Mouse (Mus musculus) spleen, adult 2 months (tissue): ENCODE measurements around the gene Spout1. TPM values are rescaled to one million over a fixed set of nuclear protein-coding genes. Genes with fewer than 3 reads are reported as not detected.

Experiments used
- DNase-seq, 2 experiments: peaks; one replicate each; pipeline versions ENCODE4 v3.0.0 to v3.0.0-alpha.2; 2012 to 2021; ENCODE audit warnings: low spot score in 2 of 2, low read depth in 1 of 2
- H3K27ac ChIP-seq: fragments of 200-500 bp; 2 replicates; pipeline ENCODE4 v1.5.1; 2012; ENCODE audit warnings: low read length, inconsistent platforms; ENCODE audit not compliant: insufficient read depth
- H3K27me3 ChIP-seq: fragments of 200-500 bp; 2 replicates; pipeline ENCODE4 v1.6.1; 2012; ENCODE audit warnings: mild to moderate bottlenecking, moderate library complexity, low read length, inconsistent platforms; ENCODE audit not compliant: control insufficient read depth, insufficient read depth
- H3K36me3 ChIP-seq: fragments of 200-500 bp; 2 replicates; pipeline ENCODE4 v1.6.1; 2012; ENCODE audit warnings: mild to moderate bottlenecking, low read length, inconsistent platforms; ENCODE audit not compliant: control insufficient read depth, insufficient read depth
- H3K4me1 ChIP-seq: fragments of 200-500 bp; 2 replicates; pipeline ENCODE4 v1.6.1; 2011; ENCODE audit warnings: inconsistent platforms; ENCODE audit not compliant: control insufficient read depth, insufficient read depth, insufficient read length
- H3K4me3 ChIP-seq: fragments of 200-500 bp; 2 replicates; pipeline ENCODE4 v1.5.1; 2011; ENCODE audit warnings: mild to moderate bottlenecking, inconsistent platforms; ENCODE audit not compliant: insufficient read depth, insufficient read length; ENCODE audit errors: extremely low read depth
- CTCF ChIP-seq: fragments of 200-500 bp; IDR thresholded peaks from 2 replicates; pipeline ENCODE4 v1.5.1; 2011; ENCODE audit warnings: mild to moderate bottlenecking, inconsistent platforms; ENCODE audit not compliant: insufficient read depth, insufficient read length, insufficient replicate concordance; ENCODE audit errors: extremely low read depth
- POLR2A ChIP-seq: fragments of 200-500 bp; IDR thresholded peaks from 2 replicates; pipeline ENCODE4 v1.6.1; 2011; ENCODE audit warnings: low read depth, low read length, inconsistent platforms
- WGBS: fragments of 180-500 bp; shearing (Covaris S2); methylation state at CpG from one replicate; pipeline ENCODE4 v1.1.7; 2018; 5-methylcytosine and 5-hydroxymethylcytosine counted together
- polyA plus RNA-seq: library from polyadenylated mRNA; depleted of rRNA; stranded (reverse); fragments of >200 nt; gene quantifications from 2 replicates; pipeline ENCODE4 v1.2.3, GENCODE M21; 2012

The Spout1 gene
- polyA plus RNA-seq, 1 experiment = 19.1 TPM

- H3K27ac ChIP-seq = no peak overlapping the region
- no peak overlapping the region for H3K4me3 ChIP-seq
These were observed 22.2 kb upstream of the Spout1 start for GRCm38 (mm10) chr2:30200388-30200925.

GRCm38 (mm10) chr2:30199984-30200383 lies 21.7 kb upstream of the Spout1 start:
- no peaks in the 10 kb centered on the region for H3K27me3 ChIP-seq
- TF ChIP-seq POLR2A = no peak
- no peak for TF ChIP-seq CTCF
- WGBS = 80% methylated on average over 1 of the region's 1 CpGs
- DNase-seq = no peak
- no peak overlapping the region for H3K4me3 ChIP-seq
- H3K4me1 ChIP-seq = 0 out of 2 replicates have a peak, but pooled peaks cover 3% of the 10 kb centered on the region
- H3K27ac ChIP-seq = no peak overlapping the region
- H3K36me3 ChIP-seq = no peaks in the 10 kb centered on the region

More at GRCm38 (mm10) chr2:30200388-30200925, 22.2 kb upstream of the Spout1 start:
- no peak for TF ChIP-seq POLR2A
- TF ChIP-seq CTCF = no peak
- Histone ChIP-seq H3K36me3 (no peaks in the 10 kb centered on the region), H3K27me3 (no peaks in the 10 kb centered on the region), H3K4me1 (0 out of 2 replicates have a peak, but pooled peaks cover 3% of the 10 kb centered on the region)
- WGBS = 85% methylated on average over 5 of the region's 5 CpGs
- no peak for DNase-seq

GRCm38 (mm10) chr2:30198021-30198420 lies 19.8 kb upstream of the Spout1 start:
- WGBS = 89% methylated on average over 4 of the region's 4 CpGs
- H3K4me3 ChIP-seq = no peak overlapping the region
- no peaks in the 10 kb centered on the region for H3K4me1 ChIP-seq
- TF ChIP-seq CTCF = no peak
- no peak for TF ChIP-seq POLR2A
- H3K27ac ChIP-seq = no peak overlapping the region
- no peak for DNase-seq
- H3K27me3 ChIP-seq = no peaks in the 10 kb centered on the region
- no peaks in the 10 kb centered on the region for H3K36me3 ChIP-seq

- Histone ChIP-seq H3K36me3 (no peaks in the 10 kb centered on the region), H3K27ac (no peak overlapping the region), H3K27me3 (no peaks in the 10 kb centered on the region), H3K4me3 (no peak overlapping the region), H3K4me1 (no peaks in the 10 kb centered on the region)
- TF ChIP-seq POLR2A = no peak
- no peak for TF ChIP-seq CTCF
- 86% methylated on average over 3 of the region's 3 CpGs for WGBS
- no peak for DNase-seq
These were observed 16.4 kb upstream of the Spout1 start for GRCm38 (mm10) chr2:30194656-30195055.

GRCm38 (mm10) chr2:30191790-30192580 lies 13.7 kb upstream of the Spout1 start:
- Histone ChIP-seq H3K36me3 (no peaks in the 10 kb centered on the region), H3K27ac (no peak overlapping the region), H3K4me3 (no peak overlapping the region), H3K27me3 (no peaks in the 10 kb centered on the region), H3K4me1 (no peaks in the 10 kb centered on the region)
- DNase-seq = no peak
- WGBS = 84% methylated on average over 12 of the region's 12 CpGs
- no peak for TF ChIP-seq CTCF
- TF ChIP-seq POLR2A = no peak

- WGBS = 78% methylated on average over 3 of the region's 3 CpGs
- no peak for TF ChIP-seq CTCF
- TF ChIP-seq POLR2A = no peak
- Histone ChIP-seq H3K36me3 (no peaks in the 10 kb centered on the region), H3K4me1 (no peaks in the 10 kb centered on the region), H3K27ac (no peak overlapping the region), H3K27me3 (no peaks in the 10 kb centered on the region), H3K4me3 (no peak overlapping the region)
- DNase-seq = no peak
These were observed 7.4 kb upstream of the Spout1 start for GRCm38 (mm10) chr2:30185681-30186080.

- H3K27ac ChIP-seq = no peak overlapping the region
- DNase-seq = no peak
These were observed 7.0 kb upstream of the Spout1 start for GRCm38 (mm10) chr2:30185276-30185675.

More at GRCm38 (mm10) chr2:30185276-30185675, 7.0 kb upstream of the Spout1 start:
- H3K36me3 ChIP-seq = no peaks in the 10 kb centered on the region
- H3K4me1 ChIP-seq = no peaks in the 10 kb centered on the region
- 88% methylated on average over 6 of the region's 6 CpGs for WGBS
- H3K4me3 ChIP-seq = no peak overlapping the region
- H3K27me3 ChIP-seq = no peaks in the 10 kb centered on the region
- TF ChIP-seq POLR2A = no peak
- no peak for TF ChIP-seq CTCF
